Mouse (Mus musculus): ENCODE data around the gene Trim31. TPM values are rescaled to one million over a fixed set of nuclear protein-coding genes. Genes with fewer than 3 reads are reported as not detected.
A peak's percentile ranks its signal among the peaks of the same experiment; 100 is the strongest.

Trim31 gene
- polyA plus RNA-seq, 1 experiment from 2014 or later: 56.2 TPM

GRCm38 (mm10) chr17:36931130-36931529 is 33.2 kb downstream of the Trim31 start:
- TF ChIP-seq CTCF (IDR thresholded peaks at IDR 0.05; ENCODE audit: low read depth): no peak
- no peaks in the 10 kb centered on the region for H3K4me1 ChIP-seq (replicated peaks; ENCODE audit: control insufficient read depth, insufficient read depth, low read length)
- ATAC-seq: no peak
- no peak overlapping the region for H3K4me3 ChIP-seq (ENCODE audit: low read depth, low read length)
- H3K36me3 ChIP-seq (ENCODE audit: control insufficient read depth, insufficient read depth): no peaks in the 10 kb centered on the region
- H3K9me3 ChIP-seq (ENCODE audit: control insufficient read depth): no peaks in the 10 kb centered on the region
- H3K27ac ChIP-seq (ENCODE audit: low read depth, low read length): no peak overlapping the region
- no peak overlapping the region for H3K9ac ChIP-seq (ENCODE audit: low read depth, low read length)
- H3K4me2 ChIP-seq (replicated peaks; ENCODE audit: low read depth): no peak overlapping the region
- H3K27me3 ChIP-seq (replicated peaks; ENCODE audit: control insufficient read depth, insufficient read depth, low read length): no peaks in the 10 kb centered on the region
- 81% methylated on average over 4 of the region's 4 CpGs for WGBS

DNA sequence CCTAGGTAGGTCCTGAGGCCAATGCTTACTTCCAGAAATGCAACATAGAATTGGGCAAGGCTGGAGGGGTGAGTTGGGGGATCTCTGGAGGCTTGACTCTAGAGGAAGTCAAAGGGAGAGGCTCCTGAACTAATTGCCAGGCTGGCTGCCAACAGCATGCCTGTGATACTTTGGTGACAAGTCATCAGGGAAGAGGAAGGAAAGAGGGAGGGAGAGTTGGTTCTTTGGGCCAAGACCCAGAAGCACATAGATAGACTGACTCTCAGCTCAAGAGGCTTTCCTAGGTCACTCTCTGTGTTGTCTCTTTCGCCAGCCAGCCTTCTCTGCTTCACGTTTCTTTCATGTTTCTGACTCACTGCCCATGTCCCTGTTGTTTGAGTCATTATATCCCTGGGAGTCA is 33.9 kb downstream of the Trim31 start:
- no peak for ATAC-seq
- Histone ChIP-seq H3K9me3 (ENCODE audit: control insufficient read depth) (no peaks in the 10 kb centered on the region), H3K4me2 (replicated peaks; ENCODE audit: low read depth) (no peak overlapping the region), H3K9ac (ENCODE audit: low read depth, low read length) (no peak overlapping the region), H3K27me3 (replicated peaks; ENCODE audit: control insufficient read depth, insufficient read depth, low read length) (no peaks in the 10 kb centered on the region), H3K4me1 (replicated peaks; ENCODE audit: control insufficient read depth, insufficient read depth, low read length) (no peaks in the 10 kb centered on the region), H3K4me3 (ENCODE audit: low read depth, low read length) (no peak overlapping the region), H3K27ac (ENCODE audit: low read depth, low read length) (no peak overlapping the region), H3K36me3 (ENCODE audit: control insufficient read depth, insufficient read depth) (no peaks in the 10 kb centered on the region)
- 65% methylated on average over 2 of the region's 2 CpGs for WGBS
- TF ChIP-seq CTCF (IDR thresholded peaks at IDR 0.05; ENCODE audit: low read depth): no peak

- no peak for TF ChIP-seq CTCF (IDR thresholded peaks at IDR 0.05; ENCODE audit: low read depth)
- H3K27ac ChIP-seq (ENCODE audit: low read depth, low read length): no peak overlapping the region
- no peak overlapping the region for H3K4me2 ChIP-seq (replicated peaks; ENCODE audit: low read depth)
- H3K36me3 ChIP-seq (ENCODE audit: control insufficient read depth, insufficient read depth): no peaks in the 10 kb centered on the region
- peaks cover 9% of the 10 kb centered on the region for H3K27me3 ChIP-seq (replicated peaks; ENCODE audit: control insufficient read depth, insufficient read depth, low read length)
- 30% methylated on average over 2 of the region's 2 CpGs for WGBS
- ATAC-seq: no peak
- no peaks in the 10 kb centered on the region; the same call in 1 of the 2 replicates for H3K4me1 ChIP-seq (replicated peaks; ENCODE audit: control insufficient read depth, insufficient read depth, low read length)
- no peak overlapping the region for H3K9ac ChIP-seq (ENCODE audit: low read depth, low read length)
- no peaks in the 10 kb centered on the region for H3K9me3 ChIP-seq (ENCODE audit: control insufficient read depth)
- no peak overlapping the region for H3K4me3 ChIP-seq (ENCODE audit: low read depth, low read length)
These were observed 40.1 kb downstream of the Trim31 start for GRCm38 (mm10) chr17:36938056-36938455.

- peak overlapping the region; percentile 81 for H3K4me2 ChIP-seq (replicated peaks; ENCODE audit: low read depth)
- H3K9me3 ChIP-seq (ENCODE audit: control insufficient read depth): no peaks in the 10 kb centered on the region
- peak; percentile 62 for ATAC-seq
- WGBS: 43% methylated on average over 10 of the region's 10 CpGs
- no peaks in the 10 kb centered on the region; the same call in 1 of the 2 replicates for H3K4me1 ChIP-seq (replicated peaks; ENCODE audit: control insufficient read depth, insufficient read depth, low read length)
- no peak overlapping the region for H3K27ac ChIP-seq (ENCODE audit: low read depth, low read length)
- TF ChIP-seq CTCF (IDR thresholded peaks at IDR 0.05; ENCODE audit: low read depth): no peak
- H3K9ac ChIP-seq (ENCODE audit: low read depth, low read length): 0 out of 2 replicates have a peak overlapping the region, but pooled peaks have one; percentile 45
- H3K27me3 ChIP-seq (replicated peaks; ENCODE audit: control insufficient read depth, insufficient read depth, low read length): peaks cover 35% of the 10 kb centered on the region
- peak overlapping the region; percentile 45 for H3K4me3 ChIP-seq (ENCODE audit: low read depth, low read length)
- no peaks in the 10 kb centered on the region for H3K36me3 ChIP-seq (ENCODE audit: control insufficient read depth, insufficient read depth)
These were observed 44.5 kb downstream of the Trim31 start for GRCm38 (mm10) chr17:36942391-36942790.

DNA sequence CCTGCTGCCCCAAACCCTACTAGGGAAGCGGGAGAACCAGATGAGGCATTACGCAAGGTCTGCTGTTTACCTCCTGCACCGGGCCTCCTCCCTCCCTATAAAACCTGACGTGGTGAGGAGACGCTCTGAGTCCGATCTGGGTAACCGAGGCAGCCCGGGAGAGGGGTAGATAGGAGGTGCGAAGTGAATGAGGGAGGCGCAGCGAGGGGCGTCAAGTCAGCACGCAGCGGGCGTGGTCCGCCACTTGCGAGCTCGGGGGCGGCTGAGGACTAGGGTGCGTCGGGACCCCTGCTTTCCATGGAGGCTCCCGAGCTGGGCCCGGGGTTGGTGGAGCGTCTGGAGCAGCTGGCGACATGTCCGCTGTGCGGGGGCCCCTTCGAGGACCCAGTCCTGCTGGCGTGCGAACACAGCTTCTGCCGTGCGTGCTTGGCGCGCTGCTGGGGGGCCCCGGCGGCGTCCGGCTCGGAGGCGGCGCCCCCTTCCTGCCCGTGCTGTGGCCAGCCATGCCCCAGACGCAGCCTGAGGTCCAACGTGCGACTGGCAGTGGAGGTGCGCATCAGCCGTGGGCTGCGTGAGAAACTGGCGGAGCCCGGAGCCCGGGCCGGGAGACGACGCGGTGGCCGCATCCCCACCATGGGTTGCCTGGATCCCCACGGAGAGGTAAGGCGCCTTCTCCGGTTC is 45.0 kb downstream of the Trim31 start, which contains the start of gene Rnf39:
TSS of gene Rnf39 (plus strand) at position 128 of the 681 bp plus-strand sequence.
- H3K4me1 ChIP-seq (replicated peaks; ENCODE audit: control insufficient read depth, insufficient read depth, low read length): no peaks in the 10 kb centered on the region; the same call in 1 of the 2 replicates
- 0 out of 2 replicates have a peak, but pooled peaks have one; percentile 6 for TF ChIP-seq CTCF (IDR thresholded peaks at IDR 0.05; ENCODE audit: low read depth)
- peak within 1 kb of the TSS; percentile 81 for H3K4me2 ChIP-seq (replicated peaks; ENCODE audit: low read depth)
- 2% methylated on average over 59 of the region's 59 CpGs for WGBS
- no peaks in the 10 kb centered on the region for H3K36me3 ChIP-seq (ENCODE audit: control insufficient read depth, insufficient read depth)
- H3K27me3 ChIP-seq (replicated peaks; ENCODE audit: control insufficient read depth, insufficient read depth, low read length): peaks cover 35% of the 10 kb centered on the region
- no peaks in the 10 kb centered on the region for H3K9me3 ChIP-seq (ENCODE audit: control insufficient read depth)
- peak within 1 kb of the TSS; percentile 45; the same call in 1 of the 2 replicates for H3K9ac ChIP-seq (ENCODE audit: low read depth, low read length)
- no peak within 1 kb of the TSS; the same call in 1 of the 2 replicates for H3K27ac ChIP-seq (ENCODE audit: low read depth, low read length)
- ATAC-seq: peak; percentile 71
- peak within 1 kb of the TSS; percentile 45 for H3K4me3 ChIP-seq (ENCODE audit: low read depth, low read length)

- Histone ChIP-seq H3K4me1 (replicated peaks; ENCODE audit: control insufficient read depth, insufficient read depth, low read length) (no peaks in the 10 kb centered on the region; the same call in 1 of the 2 replicates), H3K27me3 (replicated peaks; ENCODE audit: control insufficient read depth, insufficient read depth, low read length) (peaks cover 35% of the 10 kb centered on the region), H3K9me3 (ENCODE audit: control insufficient read depth) (no peaks in the 10 kb centered on the region), H3K36me3 (ENCODE audit: control insufficient read depth, insufficient read depth) (peaks cover 4% of the 10 kb centered on the region; the same call in 1 of the 2 replicates), H3K9ac (ENCODE audit: low read depth, low read length) (no peak overlapping the region), H3K27ac (ENCODE audit: low read depth, low read length) (no peak overlapping the region), H3K4me2 (replicated peaks; ENCODE audit: low read depth) (no peak overlapping the region), H3K4me3 (ENCODE audit: low read depth, low read length) (peak overlapping the region; percentile 45)
- WGBS: 30% methylated on average over 5 of the region's 5 CpGs
- ATAC-seq: no peak
- no peak for TF ChIP-seq CTCF (IDR thresholded peaks at IDR 0.05; ENCODE audit: low read depth)
These were observed 45.8 kb downstream of the Trim31 start for GRCm38 (mm10) chr17:36943691-36944090.

Measured in intestine, postnatal 0 days (tissue).